Mouse (Mus musculus) neural tube, embryonic 13.5 days (tissue): ENCODE data around the gene Ptpru. TPM values are rescaled to one million over a fixed set of nuclear protein-coding genes. Genes with fewer than 3 reads are reported as not detected.

ENCODE experiments used
- ATAC-seq: fragments of 200-750 bp; cut with Nextera tagmentation; 2 replicates; pipeline ENCODE4 v1.8.0; 2017; ENCODE audit warnings: low read depth, mild to moderate bottlenecking, moderate TSS enrichment, moderate library complexity
- H3K27ac ChIP-seq: fragments of 300-500 bp; sonication (generic); replicated peaks from 2 replicates; pipeline ENCODE4 v1.5.1; 2015; ENCODE audit warnings: moderate library complexity, mild to moderate bottlenecking, inconsistent platforms
- H3K27me3 ChIP-seq: fragments of 300-500 bp; sonication (generic); 2 replicates; pipeline ENCODE4 v1.6.1; 2015; ENCODE audit warnings: mild to moderate bottlenecking, inconsistent platforms
- H3K36me3 ChIP-seq: fragments of 300-500 bp; sonication (generic); 2 replicates; pipeline ENCODE4 v1.6.1; 2015; ENCODE audit warnings: mild to moderate bottlenecking, inconsistent platforms
- H3K4me1 ChIP-seq: fragments of 300-500 bp; sonication (generic); replicated peaks from 2 replicates; pipeline ENCODE4 v1.6.1; 2015; ENCODE audit warnings: inconsistent platforms
- H3K4me2 ChIP-seq: fragments of 300-500 bp; sonication (generic); 2 replicates; pipeline ENCODE4 v1.6.1; 2015; ENCODE audit warnings: inconsistent platforms, mild to moderate bottlenecking, moderate library complexity
- H3K4me3 ChIP-seq: fragments of 300-500 bp; sonication (generic); 2 replicates; pipeline ENCODE4 v1.5.1; 2015; ENCODE audit warnings: mild to moderate bottlenecking, inconsistent platforms
- H3K9ac ChIP-seq: fragments of 300-500 bp; sonication (generic); 2 replicates; pipeline ENCODE4 v1.6.1; 2015; ENCODE audit warnings: moderate library complexity, mild to moderate bottlenecking, inconsistent platforms
- H3K9me3 ChIP-seq: fragments of 300-500 bp; sonication (generic); 2 replicates; pipeline ENCODE4 v1.6.1; 2016; ENCODE audit warnings: inconsistent platforms
- WGBS: fragments of 180-500 bp; shearing (Covaris S2); methylation state at CpG from one replicate; pipeline ENCODE4 v1.1.7; 2015; 5-methylcytosine and 5-hydroxymethylcytosine counted together
- polyA plus RNA-seq: library from polyadenylated mRNA; unstranded; fragments of >200 nt; fragmentation: Nextera tagmentation; extraction: Ambion mirVana; gene quantifications from 2 replicates; pipeline ENCODE4 v1.2.1, GENCODE M21; 2015

Ptpru gene
- polyA plus RNA-seq, 1 experiment from 2014 or later, result 9.9 TPM

DNA sequence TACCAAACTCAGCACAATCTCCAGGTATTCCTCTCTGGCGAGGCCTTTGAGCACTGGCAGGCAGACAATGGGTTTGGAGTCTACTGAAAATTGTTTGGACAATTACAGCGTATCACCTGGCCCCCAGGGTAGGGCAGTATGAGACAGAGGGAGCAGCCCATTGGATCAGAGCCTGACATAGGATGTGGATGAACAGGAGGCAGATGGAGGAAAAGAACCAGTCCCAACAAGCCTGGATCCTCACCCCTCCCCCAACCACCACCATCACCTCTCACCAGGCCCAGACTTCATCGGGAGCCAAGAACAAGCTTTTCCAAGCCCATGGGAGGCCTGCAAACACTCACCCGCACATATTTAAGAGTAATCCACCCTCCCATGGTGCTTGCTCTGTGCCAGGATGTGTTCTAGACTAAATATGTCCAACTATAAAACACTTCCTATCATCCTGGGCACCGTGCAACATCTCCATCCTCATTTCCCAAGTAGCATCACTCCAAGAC lies 6.5 kb downstream of the Ptpru start:
- H3K4me1 ChIP-seq, result peaks cover 16% of the 10 kb centered on the region
- H3K9me3 ChIP-seq, result no peaks in the 10 kb centered on the region
- 76% methylated on average over 5 of the region's 5 CpGs for WGBS
- H3K9ac ChIP-seq, result no peak overlapping the region
- no peaks in the 10 kb centered on the region for H3K36me3 ChIP-seq
- H3K4me3 ChIP-seq, result no peak overlapping the region
- no peak overlapping the region for H3K4me2 ChIP-seq
- no peak overlapping the region for H3K27ac ChIP-seq
- peaks cover 39% of the 10 kb centered on the region for H3K27me3 ChIP-seq
- ATAC-seq, result no peak

DNA sequence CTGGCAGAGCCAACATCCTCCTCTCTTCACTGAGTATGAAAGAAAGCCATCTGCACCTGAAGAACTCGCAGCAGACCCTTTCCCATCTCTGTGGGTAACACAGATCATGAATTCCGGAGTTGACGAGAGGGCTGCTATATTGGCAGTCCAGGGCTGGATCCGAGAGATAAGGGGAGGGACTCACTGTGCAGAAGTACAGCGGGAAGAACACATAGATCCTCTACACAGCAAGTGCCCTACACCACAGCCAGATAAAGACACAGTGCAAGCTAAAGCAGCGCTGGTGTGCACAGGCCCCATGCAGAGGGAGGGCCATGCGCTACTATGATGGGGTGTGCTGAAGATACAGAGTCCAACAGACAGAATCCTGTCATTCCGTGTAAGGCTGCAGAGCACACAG lies 9.0 kb downstream of the Ptpru start:
- no peak for ATAC-seq
- 83% methylated on average over 8 of the region's 8 CpGs for WGBS
- peaks cover 15% of the 10 kb centered on the region; the same call in 1 of the 2 replicates for H3K27me3 ChIP-seq

DNA sequence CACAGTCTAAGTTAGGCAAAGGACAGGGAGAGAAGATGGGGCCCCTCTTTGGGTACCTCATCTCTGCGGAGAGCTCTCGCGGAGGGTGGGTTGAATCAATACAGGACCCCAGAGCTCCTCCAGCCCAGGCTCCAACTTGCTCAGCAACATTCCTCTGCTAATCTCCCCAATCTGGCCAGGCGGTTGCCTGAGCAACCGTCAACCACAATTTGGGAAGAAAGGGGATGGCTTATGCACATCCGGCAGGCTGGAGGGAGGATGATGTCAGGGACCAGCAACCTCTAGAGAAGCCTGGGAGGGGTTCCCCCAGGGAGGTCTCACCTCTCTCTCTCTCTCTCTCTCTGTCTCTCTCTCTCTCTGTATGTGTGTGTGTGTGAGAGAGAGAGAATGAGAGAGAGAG lies 11.2 kb downstream of the Ptpru start:
- H3K27ac ChIP-seq, result no peak overlapping the region
- ATAC-seq, result no peak
- WGBS, result 20% methylated on average over 6 of the region's 6 CpGs

More for the DNA sequence above, 9.0 kb downstream of the Ptpru start:
- H3K36me3 ChIP-seq, result no peaks in the 10 kb centered on the region
- no peaks in the 10 kb centered on the region for H3K9me3 ChIP-seq
- peaks cover 8% of the 10 kb centered on the region; the same call in 1 of the 2 replicates for H3K4me1 ChIP-seq
- no peak overlapping the region for H3K27ac ChIP-seq
- no peak overlapping the region for H3K4me2 ChIP-seq
- no peak overlapping the region for H3K9ac ChIP-seq
- no peak overlapping the region for H3K4me3 ChIP-seq

DNA sequence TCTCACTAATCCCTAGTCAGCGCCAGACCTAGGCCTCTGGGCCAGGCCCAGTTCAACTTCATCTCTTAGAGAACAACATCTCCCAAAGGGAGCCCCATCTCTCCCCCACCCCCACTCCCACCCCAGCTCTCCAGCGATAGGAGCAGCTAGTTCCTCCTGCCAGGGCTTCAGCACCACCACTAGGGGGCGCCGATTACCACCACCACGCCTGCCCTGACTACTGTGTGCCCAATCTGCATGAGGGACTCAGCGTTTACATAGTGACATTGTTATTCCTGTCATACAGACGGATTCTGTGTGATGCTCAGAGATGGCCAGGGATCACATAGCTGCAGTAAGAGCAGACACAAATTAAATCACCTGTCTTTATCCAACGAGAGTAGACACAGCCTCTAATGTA lies 12.3 kb downstream of the Ptpru start:
- H3K27ac ChIP-seq, result no peak overlapping the region
- H3K36me3 ChIP-seq, result no peaks in the 10 kb centered on the region
- no peak overlapping the region for H3K4me2 ChIP-seq
- peaks cover 7% of the 10 kb centered on the region; the same call in 1 of the 2 replicates for H3K27me3 ChIP-seq
- no peak overlapping the region for H3K4me3 ChIP-seq
- no peaks in the 10 kb centered on the region for H3K9me3 ChIP-seq
- WGBS, result 49% methylated on average over 8 of the region's 8 CpGs
- H3K4me1 ChIP-seq, result peaks cover 16% of the 10 kb centered on the region
- no peak for ATAC-seq
- no peak overlapping the region for H3K9ac ChIP-seq

More for the DNA sequence above, 11.2 kb downstream of the Ptpru start:
- Histone ChIP-seq H3K9ac (no peak overlapping the region), H3K27me3 (peaks cover 7% of the 10 kb centered on the region; the same call in 1 of the 2 replicates), H3K36me3 (no peaks in the 10 kb centered on the region), H3K9me3 (no peaks in the 10 kb centered on the region), H3K4me2 (no peak overlapping the region), H3K4me1 (peaks cover 5% of the 10 kb centered on the region; the same call in 1 of the 2 replicates), H3K4me3 (no peak overlapping the region)

DNA sequence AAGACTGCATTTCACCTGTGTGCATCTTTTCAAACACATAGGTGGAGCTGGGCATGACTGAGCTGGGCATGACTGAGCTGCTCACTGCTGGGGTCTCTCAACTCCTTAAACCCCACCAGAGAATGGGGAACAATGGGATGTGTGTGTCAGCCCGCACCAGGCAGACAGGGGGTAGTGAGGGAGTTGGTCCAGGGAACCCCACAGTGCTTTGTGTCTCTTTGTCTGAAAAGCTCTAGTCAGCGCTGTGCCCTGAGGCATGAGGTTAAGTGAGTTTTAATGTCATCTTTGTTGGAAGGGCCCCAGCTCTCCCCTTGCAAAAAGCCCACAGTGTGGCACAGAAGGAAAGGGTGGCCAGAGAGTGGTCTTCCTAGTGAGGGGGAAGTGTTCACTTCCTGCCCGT lies 13.1 kb downstream of the Ptpru start:
- peaks cover 4% of the 10 kb centered on the region; the same call in 1 of the 2 replicates for H3K27me3 ChIP-seq
- no peak overlapping the region for H3K4me3 ChIP-seq
- no peak for ATAC-seq
- no peaks in the 10 kb centered on the region for H3K36me3 ChIP-seq
- peaks cover 15% of the 10 kb centered on the region for H3K4me1 ChIP-seq
- no peak overlapping the region for H3K27ac ChIP-seq
- H3K4me2 ChIP-seq, result no peak overlapping the region
- 40% methylated on average over 3 of the region's 3 CpGs for WGBS
- no peak overlapping the region for H3K9ac ChIP-seq
- no peaks in the 10 kb centered on the region for H3K9me3 ChIP-seq

DNA sequence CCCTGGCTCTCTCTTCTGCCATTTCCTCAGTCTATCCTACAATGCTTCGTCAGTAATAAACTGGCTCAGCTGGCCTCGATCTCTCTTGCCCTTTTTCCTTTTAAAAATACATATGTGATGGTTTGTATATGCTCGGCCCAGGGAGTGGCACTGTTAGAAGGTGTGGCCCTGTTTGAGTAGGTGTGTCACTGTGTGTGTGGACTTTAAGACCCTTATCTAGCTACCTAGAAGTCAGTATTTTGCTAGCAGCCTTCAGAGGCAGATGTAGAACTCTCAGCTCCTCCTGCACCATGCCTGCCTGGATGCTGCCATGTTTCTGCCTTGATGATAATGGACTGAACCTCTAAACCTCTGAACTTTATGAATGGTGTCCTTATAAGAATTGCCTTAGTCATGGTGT lies 15.5 kb downstream of the Ptpru start:
- Histone ChIP-seq H3K4me1 (peaks cover 14% of the 10 kb centered on the region), H3K9me3 (no peaks in the 10 kb centered on the region), H3K4me2 (no peak overlapping the region), H3K27ac (no peak overlapping the region), H3K27me3 (no peaks in the 10 kb centered on the region), H3K36me3 (no peaks in the 10 kb centered on the region), H3K9ac (no peak overlapping the region), H3K4me3 (no peak overlapping the region)
- WGBS, result 87% methylated on average over 3 of the region's 3 CpGs
- no peak for ATAC-seq

DNA sequence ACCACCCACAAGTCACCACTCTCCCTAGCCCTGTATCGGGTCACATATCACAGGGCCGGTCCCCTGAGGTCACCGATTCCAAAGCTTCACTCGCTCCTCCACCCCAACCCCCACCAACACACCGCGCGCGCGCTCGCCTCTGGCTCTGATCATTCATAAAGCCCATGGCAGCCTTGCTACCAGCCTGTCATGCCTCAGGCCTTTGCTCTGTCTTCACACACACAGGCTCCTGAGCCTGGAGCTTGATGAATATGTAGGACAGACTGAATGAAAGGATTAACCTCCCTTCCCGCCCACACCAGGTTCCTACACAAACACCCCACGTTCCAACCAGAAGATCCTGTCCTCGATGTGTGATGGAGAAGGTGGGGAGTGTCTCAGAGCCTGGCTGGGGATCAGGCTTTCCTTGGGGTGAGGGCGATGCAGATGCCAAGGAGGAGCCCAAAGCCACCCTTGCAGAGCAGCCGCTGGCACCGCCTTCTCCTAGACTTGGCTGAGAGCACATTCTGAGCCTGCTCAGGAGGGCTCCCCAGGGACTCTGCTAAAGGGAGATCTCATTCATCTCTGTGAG lies 16.8 kb downstream of the Ptpru start:
- Histone ChIP-seq H3K4me2 (no peak overlapping the region), H3K9me3 (no peaks in the 10 kb centered on the region), H3K9ac (no peak overlapping the region), H3K36me3 (no peaks in the 10 kb centered on the region), H3K27me3 (no peaks in the 10 kb centered on the region), H3K27ac (no peak overlapping the region), H3K4me3 (no peak overlapping the region), H3K4me1 (peaks cover 14% of the 10 kb centered on the region)
- WGBS, result 35% methylated on average over 16 of the region's 16 CpGs
- ATAC-seq, result no peak

DNA sequence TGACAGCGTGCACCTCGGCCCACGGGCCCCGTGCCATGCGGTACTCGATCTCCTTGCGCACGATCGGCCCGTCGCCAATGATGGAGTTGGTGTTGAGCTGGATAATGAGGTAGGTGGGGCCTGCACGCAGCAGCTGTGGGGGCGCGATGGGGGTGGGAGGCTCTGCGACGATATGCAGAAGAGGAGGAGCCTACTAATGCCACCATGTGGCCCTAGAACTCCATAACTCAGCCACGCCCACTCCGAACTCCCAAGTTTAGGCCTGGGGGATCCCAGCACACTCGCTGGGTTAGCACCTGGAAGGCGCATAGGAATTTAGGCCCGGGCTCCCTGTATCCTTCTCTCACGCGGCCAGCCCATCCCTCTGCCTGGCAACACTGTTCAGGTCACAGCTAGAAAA lies 19.2 kb downstream of the Ptpru start:
- Histone ChIP-seq H3K36me3 (no peaks in the 10 kb centered on the region), H3K4me3 (no peak overlapping the region), H3K9me3 (no peaks in the 10 kb centered on the region), H3K4me2 (no peak overlapping the region), H3K27ac (no peak overlapping the region), H3K9ac (no peak overlapping the region), H3K4me1 (peaks cover 14% of the 10 kb centered on the region), H3K27me3 (no peaks in the 10 kb centered on the region)
- 52% methylated on average over 23 of the region's 23 CpGs for whole genome bisulfite sequencing
- ATAC-seq, result no peak

DNA sequence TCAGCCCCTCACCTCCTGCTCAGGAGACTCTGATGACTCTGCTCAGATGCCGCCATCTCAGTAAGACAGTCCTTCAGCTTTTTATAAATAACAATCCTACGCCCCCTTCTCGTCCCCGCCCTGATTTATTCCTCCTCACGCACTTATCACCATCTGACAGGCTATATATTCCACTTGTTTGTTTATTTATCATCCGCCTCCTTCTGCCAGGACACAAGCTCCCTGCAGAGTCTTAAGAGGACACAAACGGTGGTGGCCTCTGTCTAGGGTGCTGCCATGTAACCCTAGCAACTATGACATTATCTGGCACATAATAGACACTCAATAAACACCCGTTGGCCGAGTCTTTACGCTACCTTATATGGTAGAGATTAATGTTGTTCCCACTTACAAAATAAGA lies 22.3 kb downstream of the Ptpru start:
- Histone ChIP-seq H3K36me3 (no peaks in the 10 kb centered on the region), H3K4me1 (peaks cover 2% of the 10 kb centered on the region; the same call in 1 of the 2 replicates), H3K27me3 (no peaks in the 10 kb centered on the region), H3K9ac (no peak overlapping the region), H3K4me3 (no peak overlapping the region), H3K9me3 (no peaks in the 10 kb centered on the region), H3K4me2 (no peak overlapping the region), H3K27ac (no peak overlapping the region)
- WGBS, result 72% methylated on average over 10 of the region's 10 CpGs
- ATAC-seq, result no peak

DNA sequence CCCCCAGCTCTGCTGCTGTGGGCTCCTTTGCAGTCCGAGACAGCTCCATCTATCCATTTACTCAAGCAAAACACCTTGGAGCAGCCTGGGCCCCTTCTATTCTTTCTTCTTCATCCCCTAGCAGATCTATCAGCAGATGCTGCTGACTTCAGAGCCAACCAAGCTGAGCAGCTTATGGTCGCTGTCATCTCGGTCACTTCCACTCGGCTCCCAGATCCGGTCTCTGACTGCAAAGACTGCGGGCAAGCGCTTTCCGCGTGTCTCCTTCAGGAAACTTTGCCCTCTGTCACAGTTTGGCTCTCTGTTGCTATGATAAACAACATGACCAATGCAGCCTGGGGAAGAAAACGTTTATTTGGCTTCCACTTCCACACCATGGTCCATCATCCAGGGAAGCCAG lies 23.2 kb downstream of the Ptpru start:
- 81% methylated on average over 10 of the region's 10 CpGs for WGBS
- no peak overlapping the region for H3K27ac ChIP-seq

DNA sequence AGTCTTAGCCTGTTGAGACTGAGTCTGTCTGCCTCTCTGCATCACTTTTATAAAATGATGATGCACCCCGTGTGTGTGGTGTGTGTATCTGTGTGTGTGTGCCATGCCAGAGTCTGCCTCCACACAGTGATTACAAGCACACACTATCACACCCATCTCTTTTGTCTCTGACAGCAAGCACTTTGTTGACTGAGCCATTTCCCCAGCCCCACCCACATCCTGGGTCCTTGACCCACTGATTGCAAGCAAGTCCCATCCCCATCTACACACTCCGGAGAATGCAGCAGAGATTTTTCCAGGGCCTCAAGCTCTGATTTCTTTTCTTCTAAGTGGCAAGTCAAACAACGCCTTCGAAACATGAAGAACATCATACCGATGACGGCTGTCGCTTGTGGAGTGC lies 24.3 kb downstream of the Ptpru start:
- Histone ChIP-seq H3K4me1 (no peaks in the 10 kb centered on the region; the same call in 1 of the 2 replicates), H3K27me3 (no peaks in the 10 kb centered on the region), H3K27ac (no peak overlapping the region), H3K4me3 (no peak overlapping the region), H3K4me2 (no peak overlapping the region), H3K36me3 (no peaks in the 10 kb centered on the region), H3K9ac (no peak overlapping the region), H3K9me3 (no peaks in the 10 kb centered on the region)
- no peak for ATAC-seq
- 94% methylated on average over 7 of the region's 7 CpGs for WGBS

More for the DNA sequence above, 23.2 kb downstream of the Ptpru start:
- no peak for ATAC-seq
- H3K4me3 ChIP-seq, result no peak overlapping the region
- no peaks in the 10 kb centered on the region; the same call in 1 of the 2 replicates for H3K4me1 ChIP-seq
- H3K9ac ChIP-seq, result no peak overlapping the region
- H3K4me2 ChIP-seq, result no peak overlapping the region
- no peaks in the 10 kb centered on the region for H3K36me3 ChIP-seq
- no peaks in the 10 kb centered on the region for H3K27me3 ChIP-seq
- H3K9me3 ChIP-seq, result no peaks in the 10 kb centered on the region

DNA sequence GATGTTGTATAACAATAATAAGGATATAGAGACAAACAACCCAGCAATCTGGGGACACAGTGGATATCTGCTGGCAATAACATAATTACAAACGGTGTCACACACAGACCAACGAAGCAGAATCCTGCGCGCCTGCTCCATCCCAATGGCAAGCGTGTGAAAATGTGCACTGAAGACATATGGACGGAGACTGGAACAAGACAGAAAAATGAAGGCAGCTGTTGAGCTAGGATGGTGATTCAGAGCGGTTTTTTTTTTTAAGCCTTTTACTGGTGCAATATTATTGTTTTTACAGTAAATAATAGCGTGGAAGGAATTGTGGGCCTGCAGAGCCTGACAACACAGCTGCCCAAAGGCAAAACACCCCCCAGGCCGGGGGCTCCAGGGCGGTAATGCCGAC lies 25.6 kb downstream of the Ptpru start:
- Histone ChIP-seq H3K9ac (no peak overlapping the region), H3K4me3 (no peak overlapping the region), H3K4me1 (no peaks in the 10 kb centered on the region; the same call in 1 of the 2 replicates), H3K36me3 (no peaks in the 10 kb centered on the region), H3K27me3 (no peaks in the 10 kb centered on the region), H3K9me3 (no peaks in the 10 kb centered on the region), H3K27ac (no peak overlapping the region), H3K4me2 (no peak overlapping the region)
- 72% methylated on average over 11 of the region's 11 CpGs for WGBS
- no peak for ATAC-seq

DNA sequence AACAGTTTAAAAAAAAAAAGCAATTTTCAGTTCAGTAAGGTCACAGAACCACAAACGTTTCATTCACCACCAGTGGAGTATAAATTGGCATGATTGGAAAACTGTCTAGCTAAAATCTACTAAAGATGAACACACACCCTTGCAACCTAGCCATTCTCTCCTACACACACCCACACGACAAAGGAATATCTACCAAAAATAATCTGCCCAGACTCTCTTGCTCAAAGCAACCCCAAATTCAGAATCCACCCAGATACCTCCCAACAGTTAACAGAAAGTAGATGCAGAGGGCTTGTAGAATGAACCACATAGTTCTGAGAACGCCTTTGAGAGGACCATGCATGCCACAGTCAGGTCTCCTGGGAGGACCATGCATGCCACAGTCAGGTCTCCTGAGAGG lies 32.8 kb downstream of the Ptpru start:
- no peaks in the 10 kb centered on the region for H3K4me1 ChIP-seq
- H3K36me3 ChIP-seq, result no peaks in the 10 kb centered on the region
- H3K4me2 ChIP-seq, result no peak overlapping the region
- H3K4me3 ChIP-seq, result no peak overlapping the region
- H3K27me3 ChIP-seq, result no peaks in the 10 kb centered on the region
- H3K27ac ChIP-seq, result no peak overlapping the region
- no peak overlapping the region for H3K9ac ChIP-seq
- H3K9me3 ChIP-seq, result no peaks in the 10 kb centered on the region
- WGBS, result 72% methylated on average over 3 of the region's 3 CpGs
- ATAC-seq, result no peak
